Mouse (Mus musculus): ENCODE measurements at regions not wholly inside any gene's neighbourhood (a gene's known extent, or its start where the extent isn't known, plus 50 kb on each side); places are given as distances from the start of the nearest gene placed in this dataset.
A peak's percentile ranks its signal among the peaks of the same experiment; 100 is the strongest.

- DNase-seq (ENCODE audit: low read depth in 2 of 2, low spot score in 2 of 2) = no peak
Measured at GRCm38 (mm10) chr2:8628007-8628406, 1118.6 kb upstream of the Celf2 start.

GRCm38 (mm10) chr2:8628485-8629208 lies 1119.3 kb upstream of the Celf2 start:
- no peak for DNase-seq (ENCODE audit: low read depth in 2 of 2, low spot score in 2 of 2)

- DNase-seq (ENCODE audit: low read depth in 2 of 2, low spot score in 2 of 2) = no peak
Measured at GRCm38 (mm10) chr2:8638082-8638481, 1128.7 kb upstream of the Celf2 start.

GRCm38 (mm10) chr2:8639282-8639681 lies 1129.9 kb upstream of the Celf2 start:
- DNase-seq (ENCODE audit: low read depth in 2 of 2, low spot score in 2 of 2) = no peak

- no peak for DNase-seq (ENCODE audit: low read depth in 2 of 2, low spot score in 2 of 2)
Measured at GRCm38 (mm10) chr2:8645463-8645862, 1136.1 kb upstream of the Celf2 start.

GRCm38 (mm10) chr2:8660544-8660943 lies 1151.2 kb upstream of the Celf2 start:
- no peak for DNase-seq (ENCODE audit: low read depth in 2 of 2, low spot score in 2 of 2)

- DNase-seq (ENCODE audit: low read depth in 2 of 2, low spot score in 2 of 2) = peak; percentile 34 to 45
Measured at GRCm38 (mm10) chr2:8673751-8674378, 1164.5 kb upstream of the Celf2 start.

- DNase-seq (ENCODE audit: low read depth in 2 of 2, low spot score in 2 of 2) = no peak
Measured at GRCm38 (mm10) chr2:8675537-8675936, 1166.2 kb upstream of the Celf2 start.

- DNase-seq (ENCODE audit: low read depth in 2 of 2, low spot score in 2 of 2) = peak in 1 of 2 experiments; percentile 5
Measured at GRCm38 (mm10) chr2:8676546-8676945, 1167.2 kb upstream of the Celf2 start.

- DNase-seq (ENCODE audit: low read depth in 2 of 2, low spot score in 2 of 2) = no peak
Measured at GRCm38 (mm10) chr2:8690846-8691643, 1181.7 kb upstream of the Celf2 start.

GRCm38 (mm10) chr2:8729306-8729705 lies 1151.7 kb upstream of the 4930412O13Rik start:
- no peak for DNase-seq (ENCODE audit: low read depth in 2 of 2, low spot score in 2 of 2)

GRCm38 (mm10) chr2:8754142-8754541 lies 1126.9 kb upstream of the 4930412O13Rik start:
- DNase-seq (ENCODE audit: low read depth in 2 of 2, low spot score in 2 of 2) = peak in 1 of 2 experiments; percentile 19

- DNase-seq (ENCODE audit: low read depth in 2 of 2, low spot score in 2 of 2) = no peak
Measured at GRCm38 (mm10) chr2:8756546-8756945, 1124.5 kb upstream of the 4930412O13Rik start.

GRCm38 (mm10) chr2:8770636-8771035 lies 1110.4 kb upstream of the 4930412O13Rik start:
- DNase-seq (ENCODE audit: low read depth in 2 of 2, low spot score in 2 of 2) = no peak

GRCm38 (mm10) chr2:8781152-8781935 lies 1099.7 kb upstream of the 4930412O13Rik start:
- DNase-seq (ENCODE audit: low read depth in 2 of 2, low spot score in 2 of 2) = no peak

- DNase-seq (ENCODE audit: low read depth in 2 of 2, low spot score in 2 of 2) = no peak
Measured at GRCm38 (mm10) chr2:8782225-8782624, 1098.8 kb upstream of the 4930412O13Rik start.

GRCm38 (mm10) chr2:8802061-8802460 lies 1079.0 kb upstream of the 4930412O13Rik start:
- DNase-seq (ENCODE audit: low read depth in 2 of 2, low spot score in 2 of 2) = no peak

- DNase-seq (ENCODE audit: low read depth in 2 of 2, low spot score in 2 of 2) = no peak
Measured at GRCm38 (mm10) chr2:8809609-8810008, 1071.4 kb upstream of the 4930412O13Rik start.

GRCm38 (mm10) chr2:8818127-8818526 lies 1062.9 kb upstream of the 4930412O13Rik start:
- no peak for DNase-seq (ENCODE audit: low read depth in 2 of 2, low spot score in 2 of 2)

GRCm38 (mm10) chr2:8825406-8825805 lies 1055.6 kb upstream of the 4930412O13Rik start:
- no peak for DNase-seq (ENCODE audit: low read depth in 2 of 2, low spot score in 2 of 2)
